Mouse (Mus musculus) liver, postnatal 0 days (tissue): Measurements from ENCODE around the gene Ppp1r9a. TPM values are rescaled to one million over a fixed set of nuclear protein-coding genes. Genes with fewer than 3 reads are reported as not detected.

Experiments
- ATAC-seq: fragments of 200-750 bp; cut with Nextera tagmentation; 2 replicates; pipeline ENCODE4 v1.8.0; 2017; ENCODE audit warnings: mild to moderate bottlenecking, moderate library complexity
- DNase-seq: peaks from one replicate; pipeline ENCODE4 v3.0.0-alpha.2; 2016
- H3K27ac ChIP-seq: fragments of 300-500 bp; sonication (generic); 2 replicates; pipeline ENCODE4 v1.5.1; 2014; ENCODE audit warnings: antibody characterized with exemption, moderate library complexity, mild to moderate bottlenecking, low read depth
- H3K27me3 ChIP-seq: fragments of 300-500 bp; sonication (generic); 2 replicates; pipeline ENCODE4 v1.6.1; 2014; ENCODE audit warnings: low read length, control low read depth, mixed read lengths; ENCODE audit not compliant: insufficient read depth
- H3K36me3 ChIP-seq: fragments of 300-500 bp; sonication (generic); replicated peaks from 2 replicates; pipeline ENCODE4 v1.6.1; 2014; ENCODE audit warnings: mild to moderate bottlenecking, control low read depth, low read length, moderate library complexity, mixed read lengths; ENCODE audit not compliant: insufficient read depth
- H3K4me1 ChIP-seq: fragments of 300-500 bp; sonication (generic); 2 replicates; pipeline ENCODE4 v1.6.1; 2014; ENCODE audit warnings: antibody characterized with exemption, mild to moderate bottlenecking, control low read depth; ENCODE audit not compliant: insufficient read depth
- H3K4me2 ChIP-seq: fragments of 300-500 bp; sonication (generic); 2 replicates; pipeline ENCODE4 v1.6.1; 2014; ENCODE audit warnings: low read depth, mild to moderate bottlenecking, low read length, moderate library complexity, mixed read lengths
- H3K4me3 ChIP-seq: fragments of 300-500 bp; sonication (generic); 2 replicates; pipeline ENCODE4 v1.5.1; 2014; ENCODE audit warnings: low read depth, low read length
- H3K9ac ChIP-seq: fragments of 300-500 bp; sonication (generic); replicated peaks from 2 replicates; pipeline ENCODE4 v1.6.1; 2014; ENCODE audit warnings: mild to moderate bottlenecking, moderate library complexity
- H3K9me3 ChIP-seq: fragments of 300-500 bp; sonication (generic); 2 replicates; pipeline ENCODE4 v1.6.1; 2016; ENCODE audit warnings: mild to moderate bottlenecking, control low read depth, low read length, mixed read lengths
- CTCF ChIP-seq: sonication (generic); IDR thresholded peaks from 2 replicates; pipeline ENCODE4 v1.5.1; 2016; ENCODE audit warnings: antibody characterized with exemption, low read depth
- EP300 ChIP-seq: IDR thresholded peaks from 2 replicates; pipeline ENCODE4 v1.6.1; 2016; ENCODE audit warnings: antibody characterized with exemption, low read depth, mild to moderate bottlenecking
- WGBS: fragments of 180-500 bp; shearing (Covaris S2); extraction: QIAGEN DNeasy Blood & Tissue Kit; methylation state at CpG from one replicate; pipeline ENCODE4 v1.1.7; 2014; ENCODE audit not compliant: insufficient replicate concordance; 5-methylcytosine and 5-hydroxymethylcytosine counted together
- polyA plus RNA-seq: library from polyadenylated mRNA; unstranded; fragments of >200 nt; fragmentation: Nextera tagmentation; extraction: Ambion mirVana; gene quantifications from 2 replicates; pipeline ENCODE4 v1.2.1, GENCODE M21; 2015

Ppp1r9a gene
- polyA plus RNA-seq, 1 experiment from 2014 or later = 2.5 TPM

GRCm38 (mm10) chr6:5189507-5189906 lies 286.8 kb downstream of the Ppp1r9a start:
- H3K4me2 ChIP-seq = peak overlapping the region; percentile 39; the same call in 1 of the 2 replicates
- H3K9ac ChIP-seq = no peak overlapping the region
- peaks cover 12% of the 10 kb centered on the region for H3K4me1 ChIP-seq
- ATAC-seq = peak; percentile 84
- 53% methylated on average over 4 of the region's 4 CpGs for WGBS
- H3K27ac ChIP-seq = peak overlapping the region; percentile 79
- H3K9me3 ChIP-seq = no peaks in the 10 kb centered on the region
- DNase-seq = peak; percentile 73
- no peak; the same call in 1 of the 2 replicates for TF ChIP-seq EP300
- no peak for TF ChIP-seq CTCF
- H3K4me3 ChIP-seq = no peak overlapping the region
- H3K36me3 ChIP-seq = 0 out of 2 replicates have a peak, but pooled peaks cover 2% of the 10 kb centered on the region
- no peaks in the 10 kb centered on the region for H3K27me3 ChIP-seq

DNA sequence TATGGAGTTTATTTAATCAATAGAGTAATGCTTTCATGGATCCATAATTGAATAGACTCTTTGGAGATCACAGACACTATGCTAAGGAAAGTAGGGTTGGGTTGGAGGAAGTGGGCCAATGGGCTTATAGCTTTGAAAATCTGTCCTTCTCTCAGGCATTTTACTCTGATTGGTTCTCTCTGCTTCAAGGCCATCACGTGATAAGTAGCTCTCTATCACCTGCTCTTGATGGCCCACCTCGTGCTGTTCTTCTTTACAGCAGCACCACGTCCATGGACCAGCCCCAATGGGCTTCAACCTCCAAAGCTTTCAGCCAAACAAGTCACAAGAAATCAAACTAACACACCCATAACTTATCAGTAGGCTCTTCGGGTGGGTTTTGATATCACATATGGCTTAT lies 288.0 kb downstream of the Ppp1r9a start:
- Histone ChIP-seq H3K27me3 (no peaks in the 10 kb centered on the region), H3K9ac (no peak overlapping the region), H3K9me3 (no peaks in the 10 kb centered on the region), H3K27ac (peak overlapping the region; percentile 79; the same call in 1 of the 2 replicates), H3K36me3 (0 out of 2 replicates have a peak, but pooled peaks cover 2% of the 10 kb centered on the region), H3K4me2 (0 out of 2 replicates have a peak overlapping the region, but pooled peaks have one; percentile 4), H3K4me1 (peaks cover 12% of the 10 kb centered on the region), H3K4me3 (no peak overlapping the region)
- ATAC-seq (no peak), DNase-seq (no peak)
- TF ChIP-seq CTCF = no peak
- no peak for TF ChIP-seq EP300
- WGBS = 72% methylated on average over 4 of the region's 4 CpGs

GRCm38 (mm10) chr6:5193693-5194092 lies 291.0 kb downstream of the Ppp1r9a start, which contains the start of gene Pon1:
Pon1 (minus strand) TSS chr6:5193946.
- Histone ChIP-seq H3K36me3 (no peaks in the 10 kb centered on the region), H3K9me3 (no peaks in the 10 kb centered on the region), H3K27ac (peak within 1 kb of the TSS; percentile 69), H3K27me3 (no peaks in the 10 kb centered on the region), H3K4me2 (peak within 1 kb of the TSS; percentile 61), H3K4me3 (peak within 1 kb of the TSS; percentile 42), H3K4me1 (peaks cover 7% of the 10 kb centered on the region), H3K9ac (peak within 1 kb of the TSS; percentile 62)
- DNase-seq (peak; percentile 55), ATAC-seq (peak; percentile 67)
- TF ChIP-seq CTCF (no peak), EP300 (no peak)
- 46% methylated on average over 5 of the region's 5 CpGs for WGBS

- 59% methylated on average over 5 of the region's 5 CpGs for WGBS
- no peaks in the 10 kb centered on the region for H3K9me3 ChIP-seq
These were observed 295.9 kb downstream of the Ppp1r9a start for GRCm38 (mm10) chr6:5198590-5198989.

DNA sequence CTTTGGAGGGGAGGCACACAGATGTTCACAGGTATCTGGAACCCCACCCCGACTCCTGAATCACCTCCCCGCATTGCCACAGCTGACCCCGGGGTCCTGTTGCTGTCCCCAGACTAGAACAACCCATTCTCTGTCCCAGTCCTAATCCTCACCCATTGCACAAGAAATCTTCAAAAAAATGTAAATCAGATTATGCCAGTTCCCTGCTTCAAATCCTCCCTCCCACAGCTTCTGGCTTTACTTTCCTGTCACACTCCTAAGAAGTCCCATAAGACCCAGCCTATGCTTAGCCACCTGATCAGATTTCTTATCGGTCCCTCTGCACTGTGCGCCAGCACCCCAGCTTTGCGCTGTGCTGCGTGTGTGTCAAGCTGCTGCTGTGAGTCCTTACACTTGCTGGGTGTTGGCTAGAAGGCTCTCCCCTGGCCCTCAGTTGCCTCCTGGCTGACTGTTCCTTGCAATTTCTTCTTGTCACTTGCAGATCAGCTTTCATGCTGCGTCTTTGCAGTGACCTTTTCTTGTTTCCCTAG lies 296.7 kb downstream of the Ppp1r9a start:
- 82% methylated on average over 8 of the region's 8 CpGs for WGBS
- Histone ChIP-seq H3K27ac (peak overlapping the region; percentile 13; the same call in 1 of the 2 replicates), H3K36me3 (no peaks in the 10 kb centered on the region), H3K4me2 (no peak overlapping the region), H3K4me3 (no peak overlapping the region), H3K9ac (no peak overlapping the region), H3K9me3 (no peaks in the 10 kb centered on the region), H3K27me3 (no peaks in the 10 kb centered on the region), H3K4me1 (peaks cover 15% of the 10 kb centered on the region)
- ATAC-seq (peak; percentile 25; the same call in 1 of the 2 replicates), DNase-seq (no peak)
- no peak for TF ChIP-seq EP300
- no peak for TF ChIP-seq CTCF

More at GRCm38 (mm10) chr6:5198590-5198989, 295.9 kb downstream of the Ppp1r9a start:
- H3K36me3 ChIP-seq = no peaks in the 10 kb centered on the region
- no peak overlapping the region for H3K4me2 ChIP-seq
- H3K4me1 ChIP-seq = peaks cover 13% of the 10 kb centered on the region
- ATAC-seq (peak; percentile 46; the same call in 1 of the 2 replicates), DNase-seq (no peak)
- H3K9ac ChIP-seq = no peak overlapping the region
- TF ChIP-seq CTCF (no peak), EP300 (no peak)
- peak overlapping the region; percentile 13; the same call in 1 of the 2 replicates for H3K27ac ChIP-seq
- H3K4me3 ChIP-seq = no peak overlapping the region
- no peaks in the 10 kb centered on the region for H3K27me3 ChIP-seq

GRCm38 (mm10) chr6:5199916-5200315 lies 297.2 kb downstream of the Ppp1r9a start:
- 44% methylated on average over 3 of the region's 3 CpGs for WGBS
- ATAC-seq (peak; percentile 54), DNase-seq (peak; percentile 28)
- Histone ChIP-seq H3K4me2 (no peak overlapping the region), H3K27ac (0 out of 2 replicates have a peak overlapping the region, but pooled peaks have one; percentile 1), H3K4me1 (peaks cover 16% of the 10 kb centered on the region), H3K27me3 (no peaks in the 10 kb centered on the region), H3K9ac (no peak overlapping the region), H3K4me3 (no peak overlapping the region), H3K9me3 (no peaks in the 10 kb centered on the region), H3K36me3 (no peaks in the 10 kb centered on the region)
- no peak for TF ChIP-seq CTCF
- peak; percentile 35; the same call in 1 of the 2 replicates for TF ChIP-seq EP300
